Mouse (Mus musculus) liver, adult 2 months (tissue): ENCODE measurements around the gene Naaladl1. TPM values are rescaled to one million over a fixed set of nuclear protein-coding genes. Genes with fewer than 3 reads are reported as not detected.

Source experiments
- DNase-seq: peaks from one replicate; pipeline ENCODE4 v3.0.0-alpha.2; 2011; ENCODE audit warnings: low read depth, low spot score; ENCODE audit errors: extremely low read depth
- H3K27ac ChIP-seq: fragments of 200-500 bp; replicated peaks from 2 replicates; pipeline ENCODE4 v1.5.1; 2012; ENCODE audit warnings: low read depth, mild to moderate bottlenecking, control low read depth, inconsistent platforms, low read length; ENCODE audit not compliant: insufficient read depth
- H3K27me3 ChIP-seq: fragments of 200-500 bp; 2 replicates; pipeline ENCODE4 v1.6.1; 2012; ENCODE audit warnings: mild to moderate bottlenecking, moderate library complexity, low read length, inconsistent platforms; ENCODE audit not compliant: control insufficient read depth, insufficient read depth
- H3K36me3 ChIP-seq: fragments of 200-500 bp; 2 replicates; pipeline ENCODE4 v1.6.1; 2012; ENCODE audit warnings: low read length, inconsistent platforms; ENCODE audit not compliant: control insufficient read depth, insufficient read depth
- H3K4me1 ChIP-seq: fragments of 200-500 bp; 2 replicates; pipeline ENCODE4 v1.6.1; 2011; ENCODE audit warnings: low read length; ENCODE audit not compliant: control insufficient read depth, insufficient read depth
- H3K4me3 ChIP-seq: fragments of 200-500 bp; 2 replicates; pipeline ENCODE4 v1.5.1; 2011; ENCODE audit warnings: low read depth, mild to moderate bottlenecking, control low read depth, low read length, moderate library complexity; ENCODE audit not compliant: insufficient read depth
- H3K79me2 ChIP-seq: fragments of 200-500 bp; 2 replicates; pipeline ENCODE4 v1.6.1; 2012; ENCODE audit warnings: inconsistent platforms, mild to moderate bottlenecking, low read length, moderate library complexity; ENCODE audit not compliant: control insufficient read depth, insufficient read depth
- H3K9ac ChIP-seq: fragments of 200-500 bp; 2 replicates; pipeline ENCODE4 v1.6.1; 2012; ENCODE audit warnings: low read depth, mild to moderate bottlenecking, control low read depth, inconsistent platforms, low read length
- CTCF ChIP-seq: fragments of 200-500 bp; IDR thresholded peaks from 2 replicates; pipeline ENCODE4 v1.5.1; 2011; ENCODE audit warnings: low read depth, low read length, control low read depth
- POLR2A ChIP-seq: fragments of 200-500 bp; IDR thresholded peaks from 2 replicates; pipeline ENCODE4 v1.6.1; 2011; ENCODE audit warnings: low read length, control low read depth; ENCODE audit not compliant: insufficient read depth; ENCODE audit errors: extremely low read depth
- WGBS: fragments of 180-500 bp; shearing (Covaris S2); methylation state at CpG from one replicate; pipeline ENCODE4 v1.1.7; 2018; 5-methylcytosine and 5-hydroxymethylcytosine counted together
- polyA plus RNA-seq: library from polyadenylated mRNA; depleted of rRNA; stranded (reverse); fragments of >200 nt; gene quantifications from 2 replicates; pipeline ENCODE4 v1.2.3, GENCODE M21; 2012
- total RNA-seq: library from RNA; depleted of rRNA; stranded (reverse); fragments of >200 nt; gene quantifications from 2 replicates; pipeline ENCODE4 v1.2.3, GENCODE M21; 2014

The Naaladl1 gene
- total and polyA plus RNA-seq, 2 experiments, result not detected

GRCm38 (mm10) chr19:6117986-6118676, 12.5 kb downstream of the Naaladl1 start, which contains the start of gene Sac3d1:
Gene Sac3d1, minus strand, starts transcription at chr19:6118650.
- Histone ChIP-seq H3K36me3 (no peaks in the 10 kb centered on the region), H3K27me3 (no peaks in the 10 kb centered on the region), H3K9ac (peak within 1 kb of the TSS; percentile 92), H3K4me1 (0 out of 2 replicates have a peak, but pooled peaks cover 2% of the 10 kb centered on the region), H3K27ac (peak within 1 kb of the TSS; percentile 74), H3K79me2 (no peaks in the 10 kb centered on the region), H3K4me3 (peak within 1 kb of the TSS; percentile 89)
- WGBS, result under 1% methylated on average over 77 of the region's 77 CpGs
- 0 out of 2 replicates have a peak, but pooled peaks have one; percentile 39 for TF ChIP-seq POLR2A
- no peak for TF ChIP-seq CTCF
- DNase-seq, result peak; percentile 91

GRCm38 (mm10) chr19:6118677-6119185, 13.1 kb downstream of the Naaladl1 start:
- DNase-seq, result no peak
- peak overlapping the region; percentile 38 for H3K27ac ChIP-seq
- WGBS, result 2% methylated on average over 8 of the region's 8 CpGs
- H3K79me2 ChIP-seq, result no peaks in the 10 kb centered on the region
- peaks cover 2% of the 10 kb centered on the region; the same call in 1 of the 2 replicates for H3K4me1 ChIP-seq
- H3K36me3 ChIP-seq, result no peaks in the 10 kb centered on the region
- peak overlapping the region; percentile 63 for H3K9ac ChIP-seq
- no peak for TF ChIP-seq POLR2A
- no peak for TF ChIP-seq CTCF
- H3K27me3 ChIP-seq, result no peaks in the 10 kb centered on the region
- peak overlapping the region; percentile 38 for H3K4me3 ChIP-seq

GRCm38 (mm10) chr19:6121761-6122160, 16.2 kb downstream of the Naaladl1 start:
- no peak overlapping the region for H3K4me3 ChIP-seq
- DNase-seq, result no peak
- no peak overlapping the region for H3K9ac ChIP-seq
- H3K79me2 ChIP-seq, result no peaks in the 10 kb centered on the region
- H3K36me3 ChIP-seq, result no peaks in the 10 kb centered on the region
- WGBS, result 60% methylated on average over 19 of the region's 19 CpGs
- no peak overlapping the region for H3K27ac ChIP-seq
- H3K27me3 ChIP-seq, result no peaks in the 10 kb centered on the region
- peaks cover 4% of the 10 kb centered on the region for H3K4me1 ChIP-seq
- TF ChIP-seq CTCF, result no peak
- TF ChIP-seq POLR2A, result no peak

- WGBS, result 35% methylated on average over 8 of the region's 8 CpGs
- Histone ChIP-seq H3K27ac (no peak overlapping the region), H3K79me2 (no peaks in the 10 kb centered on the region), H3K4me1 (peaks cover 4% of the 10 kb centered on the region), H3K9ac (no peak overlapping the region), H3K27me3 (no peaks in the 10 kb centered on the region), H3K4me3 (no peak overlapping the region), H3K36me3 (no peaks in the 10 kb centered on the region)
- DNase-seq, result peak; percentile 84
- TF ChIP-seq CTCF (no peak), POLR2A (no peak)
Observed at GRCm38 (mm10) chr19:6123330-6123729, 17.7 kb downstream of the Naaladl1 start.

- Histone ChIP-seq H3K27ac (no peak overlapping the region), H3K36me3 (no peaks in the 10 kb centered on the region), H3K9ac (no peak overlapping the region), H3K4me1 (peaks cover 1% of the 10 kb centered on the region), H3K27me3 (no peaks in the 10 kb centered on the region), H3K4me3 (no peak overlapping the region), H3K79me2 (no peaks in the 10 kb centered on the region)
- 85% methylated on average over 2 of the region's 2 CpGs for WGBS
- no peak for TF ChIP-seq CTCF
- TF ChIP-seq POLR2A, result no peak
- no peak for DNase-seq
Observed at GRCm38 (mm10) chr19:6124898-6125297, 19.3 kb downstream of the Naaladl1 start.

GRCm38 (mm10) chr19:6126289-6126688, 20.7 kb downstream of the Naaladl1 start:
- no peaks in the 10 kb centered on the region for H3K27me3 ChIP-seq
- no peak overlapping the region for H3K4me3 ChIP-seq
- H3K9ac ChIP-seq, result no peak overlapping the region
- H3K36me3 ChIP-seq, result no peaks in the 10 kb centered on the region
- 17% methylated on average over 4 of the region's 4 CpGs for WGBS
- DNase-seq, result peak; percentile 54
- H3K27ac ChIP-seq, result no peak overlapping the region
- H3K79me2 ChIP-seq, result no peaks in the 10 kb centered on the region
- H3K4me1 ChIP-seq, result peaks cover 1% of the 10 kb centered on the region
- TF ChIP-seq POLR2A (no peak), CTCF (peak; percentile 58)
